Mouse (Mus musculus): ENCODE data around the gene B130006D01Rik. TPM values are rescaled to one million over a fixed set of nuclear protein-coding genes. Genes with fewer than 3 reads are reported as not detected.

The B130006D01Rik gene
- polyA plus RNA-seq (2012; rRNA removed), result 0.15 and 0.19 TPM in 2 replicates

GRCm38 (mm10) chr11:95723287-95723686 lies at the start of gene B130006D01Rik:
B130006D01Rik (plus strand) TSS chr11:95723587.
- no peak for DNase-seq (ENCODE audit: low spot score)

DNA sequence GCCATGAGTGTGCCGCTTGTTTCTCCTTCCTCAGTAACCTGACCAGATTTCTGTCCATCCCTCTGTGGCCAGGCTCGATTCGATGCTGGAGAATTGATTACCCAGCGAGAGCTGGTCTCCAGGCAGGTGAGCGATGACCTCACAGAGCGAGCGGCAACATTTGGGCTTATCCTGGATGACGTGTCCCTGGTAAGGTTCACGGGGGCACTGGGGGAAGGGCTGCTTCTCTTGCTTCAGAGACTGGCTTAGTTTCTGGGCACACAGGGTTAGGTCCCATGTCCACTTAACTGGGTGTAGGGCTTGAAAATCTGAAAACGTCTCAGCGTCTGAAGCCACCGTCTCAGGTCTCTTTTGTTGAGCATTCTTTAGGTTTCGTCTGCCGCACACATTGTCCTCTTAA lies 47.9 kb upstream of the B130006D01Rik start:
- DNase-seq (ENCODE audit: low spot score), result no peak

DNA sequence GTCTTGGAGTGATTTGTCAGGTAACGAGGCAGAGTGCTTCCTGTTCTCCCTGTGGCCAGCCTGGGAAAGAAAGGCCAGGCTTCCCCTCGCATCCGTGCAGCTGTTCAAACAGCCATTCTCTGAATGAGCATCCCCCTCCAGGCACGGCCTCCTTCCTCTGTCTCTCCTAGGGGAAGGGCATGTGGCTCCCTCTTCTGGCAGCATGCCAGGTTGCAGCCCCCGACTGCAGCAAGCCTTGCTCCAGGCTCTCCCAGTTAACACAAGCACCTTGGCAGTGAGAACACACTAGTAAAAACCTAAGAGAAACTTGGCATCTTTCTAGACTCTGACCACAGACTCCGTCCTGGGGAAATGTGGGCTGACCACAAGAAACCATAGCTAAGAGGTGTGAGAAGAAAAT lies 47.1 kb upstream of the B130006D01Rik start:
- DNase-seq (ENCODE audit: low spot score), result peak; percentile 38

DNA sequence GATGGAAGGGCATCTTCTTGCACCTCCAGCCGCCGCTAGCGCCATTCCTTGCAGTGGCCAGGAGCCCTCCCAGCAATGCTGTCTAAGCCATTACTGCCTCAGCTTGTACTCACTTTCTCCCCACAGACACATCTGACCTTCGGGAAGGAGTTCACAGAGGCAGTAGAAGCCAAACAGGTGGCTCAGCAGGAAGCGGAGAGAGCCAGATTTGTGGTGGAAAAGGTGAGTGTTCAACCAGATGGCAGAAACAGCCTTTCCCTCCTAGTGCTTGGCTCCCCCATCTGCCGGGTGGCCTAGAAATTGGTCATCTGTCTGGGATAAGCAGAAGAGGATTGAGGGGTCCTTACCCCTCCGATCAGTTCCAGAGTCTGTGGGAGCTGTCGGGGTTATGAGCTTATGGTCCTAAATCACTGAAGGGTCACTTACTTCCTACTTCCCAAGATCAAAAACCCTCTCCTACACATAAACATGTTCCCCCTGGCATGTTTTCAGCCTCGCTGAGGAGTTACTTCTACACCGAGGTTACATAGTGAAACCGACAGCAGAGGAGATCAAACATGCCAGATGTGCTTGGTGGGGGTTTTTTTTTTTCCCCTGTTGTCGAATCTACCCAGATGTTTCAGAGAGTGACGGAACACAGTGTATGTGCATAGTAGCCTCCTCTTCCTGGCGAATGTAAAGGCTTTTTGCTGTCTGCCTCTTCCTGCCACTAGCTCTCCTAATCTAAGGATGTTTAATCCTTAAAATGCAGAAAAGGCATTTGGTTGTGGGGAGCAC lies 45.3 kb upstream of the B130006D01Rik start:
- no peak for DNase-seq (ENCODE audit: low spot score)

DNA sequence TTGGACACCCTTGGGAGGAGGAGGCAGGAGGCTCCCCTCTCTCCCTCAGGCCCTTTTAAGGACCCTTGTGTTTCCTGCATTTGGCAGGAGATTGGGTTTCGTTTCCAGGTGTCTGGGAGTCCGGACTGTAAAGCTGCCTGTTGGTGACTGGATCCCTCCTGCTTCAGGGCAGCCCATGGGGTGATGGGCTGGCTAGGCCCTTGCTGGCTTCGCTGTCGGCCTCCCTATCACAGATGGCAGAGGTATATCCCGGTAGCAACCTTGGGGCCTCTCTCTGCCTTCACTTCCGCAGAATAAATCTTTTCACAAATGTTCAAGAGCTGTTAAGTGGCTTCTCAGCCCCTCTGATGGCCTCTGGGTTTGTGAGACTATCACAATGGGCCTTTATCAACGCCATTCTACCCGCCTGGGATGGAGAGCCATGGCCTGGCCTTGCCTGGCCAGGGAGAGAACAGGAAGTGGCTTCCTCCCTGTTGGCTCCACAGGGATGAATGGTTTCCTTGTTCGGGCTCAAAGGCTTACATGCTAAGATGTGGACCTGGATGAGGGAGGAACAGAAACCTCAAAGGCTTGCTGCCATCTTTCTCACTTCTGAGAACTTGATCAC lies 41.3 kb upstream of the B130006D01Rik start:
- no peak for DNase-seq (ENCODE audit: low spot score)

- no peak for DNase-seq (ENCODE audit: low spot score)
Observed at GRCm38 (mm10) chr11:95682946-95683345, 40.4 kb upstream of the B130006D01Rik start.

DNA sequence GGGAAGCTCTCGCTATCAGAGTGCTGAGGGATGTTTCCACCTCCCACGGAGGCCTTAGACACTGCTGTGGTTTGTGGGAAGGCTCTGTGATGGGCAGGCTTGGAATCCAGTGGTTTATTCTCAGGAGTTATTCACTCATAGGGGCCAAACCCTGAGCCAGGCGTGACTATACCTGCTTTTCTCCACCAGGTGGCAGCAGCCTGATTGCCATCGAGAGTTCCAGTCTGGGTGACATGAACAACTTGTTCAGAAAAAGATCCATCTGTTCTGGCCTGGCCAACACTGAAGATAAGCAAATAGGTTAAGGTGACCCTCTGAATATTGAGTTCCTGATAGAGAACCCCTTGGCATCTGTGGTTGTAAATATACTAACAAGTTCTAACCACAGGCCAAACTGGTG lies 37.4 kb upstream of the B130006D01Rik start:
- DNase-seq (ENCODE audit: low spot score), result no peak

- DNase-seq (ENCODE audit: low spot score), result no peak
Observed at GRCm38 (mm10) chr11:95687084-95687656, 36.2 kb upstream of the B130006D01Rik start.

DNA sequence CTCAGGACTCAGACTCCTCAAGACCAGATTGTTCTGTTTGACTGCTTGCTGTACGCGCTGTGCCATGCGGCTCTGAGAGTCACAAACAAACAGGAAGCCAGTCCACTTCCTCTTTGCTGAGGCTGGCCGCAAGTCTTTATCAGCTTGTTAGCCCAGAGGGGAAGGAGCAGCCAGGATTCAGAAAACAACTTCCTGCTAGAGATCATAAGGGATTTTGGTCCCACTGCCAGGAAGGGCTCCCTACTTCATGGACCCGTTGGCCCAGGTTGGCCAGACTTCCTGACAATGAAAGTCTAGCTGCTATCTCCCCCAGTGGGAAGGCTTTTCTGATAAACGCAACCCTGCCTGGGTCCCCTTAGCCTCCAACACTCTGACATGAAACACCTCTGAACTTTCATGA lies 34.9 kb upstream of the B130006D01Rik start:
- DNase-seq (ENCODE audit: low spot score), result no peak

DNA sequence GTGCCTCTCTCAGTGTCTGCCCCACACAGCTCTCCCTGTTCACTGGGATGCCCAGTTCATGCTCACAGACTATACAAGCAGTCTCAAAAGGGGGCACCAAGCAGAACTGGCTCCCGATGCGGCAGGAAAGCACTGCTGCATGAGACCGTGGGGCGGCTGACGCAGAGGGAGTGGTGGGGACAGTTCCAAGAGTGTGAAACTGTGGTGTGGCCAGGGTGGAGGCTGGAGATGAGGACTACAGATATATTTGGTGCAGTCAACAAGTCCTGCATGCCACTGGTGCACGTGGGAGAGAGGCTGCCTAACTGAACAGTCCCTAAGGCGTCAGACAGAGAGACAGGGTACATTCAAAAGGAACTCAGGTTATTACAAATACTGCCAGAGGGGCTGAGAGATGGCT lies 34.4 kb upstream of the B130006D01Rik start:
- no peak for DNase-seq (ENCODE audit: low spot score)

GRCm38 (mm10) chr11:95689544-95689943 lies 33.8 kb upstream of the B130006D01Rik start:
- no peak for DNase-seq (ENCODE audit: low spot score)

DNA sequence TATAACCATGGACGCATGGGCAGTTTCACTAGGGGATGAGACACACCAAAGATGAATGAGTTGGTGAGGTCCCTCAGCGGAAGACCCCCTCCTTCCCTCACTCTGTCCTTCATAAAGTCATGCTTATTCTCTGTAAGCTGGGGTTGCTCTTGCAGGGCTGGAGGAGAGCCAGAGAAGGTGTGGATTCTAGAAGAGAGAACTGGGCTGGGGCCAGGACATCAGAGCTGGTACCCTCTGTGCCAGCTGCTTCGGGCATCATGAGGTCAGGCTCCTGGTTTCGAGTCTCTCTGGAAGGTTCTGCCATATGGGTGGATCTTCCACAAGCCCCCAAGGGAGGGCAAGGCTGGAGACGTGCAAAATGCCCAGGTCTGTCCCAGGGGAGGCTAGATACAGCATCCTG lies 24.8 kb upstream of the B130006D01Rik start:
- no peak for DNase-seq (ENCODE audit: low spot score)

GRCm38 (mm10) chr11:95700778-95701739 lies 22.3 kb upstream of the B130006D01Rik start:
- DNase-seq (ENCODE audit: low spot score), result no peak

DNA sequence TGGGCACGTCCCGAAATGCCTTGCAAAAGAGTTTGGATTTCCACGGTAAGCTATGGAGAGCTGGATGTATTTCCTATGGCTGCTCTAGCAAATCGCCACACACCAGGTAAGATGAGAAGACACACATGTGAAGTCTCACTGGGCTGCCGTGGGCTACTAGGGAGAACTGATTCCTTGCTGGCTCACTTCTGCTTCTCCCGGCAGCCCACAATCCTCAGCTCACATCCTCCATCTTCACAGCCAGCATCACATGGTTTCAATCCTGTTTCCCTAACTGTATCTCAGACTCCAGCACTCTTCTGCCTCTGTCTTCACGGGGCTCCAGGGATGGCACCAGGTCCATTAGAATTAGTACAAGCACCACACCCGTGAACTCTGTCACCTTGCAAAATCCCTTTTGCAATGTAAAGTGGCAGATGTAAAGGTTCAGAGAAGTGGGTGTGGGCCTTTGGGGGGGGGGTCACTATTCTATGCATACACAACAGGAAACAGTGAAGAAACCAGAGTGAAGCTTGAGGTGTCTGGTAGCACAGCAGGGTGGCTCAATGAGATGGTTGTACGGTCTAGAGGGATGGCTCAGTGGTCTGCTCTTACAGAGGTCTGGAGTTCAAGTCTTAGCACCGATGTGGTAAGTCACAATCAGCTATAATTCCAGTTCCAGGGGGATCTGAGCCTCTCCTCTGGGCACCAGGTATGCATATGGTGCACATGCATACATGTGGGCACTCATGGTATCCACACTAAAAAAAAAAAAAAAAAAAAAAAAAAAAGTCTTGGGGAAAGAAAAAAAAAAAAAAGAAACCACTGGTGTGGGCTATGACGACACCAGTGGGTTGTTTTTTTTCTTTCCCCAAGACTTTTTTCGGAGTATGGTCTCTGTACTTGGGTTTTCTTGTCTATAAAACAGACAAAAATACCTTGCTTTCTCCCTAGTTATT lies 19.1 kb upstream of the B130006D01Rik start:
- no peak for DNase-seq (ENCODE audit: low spot score)

DNA sequence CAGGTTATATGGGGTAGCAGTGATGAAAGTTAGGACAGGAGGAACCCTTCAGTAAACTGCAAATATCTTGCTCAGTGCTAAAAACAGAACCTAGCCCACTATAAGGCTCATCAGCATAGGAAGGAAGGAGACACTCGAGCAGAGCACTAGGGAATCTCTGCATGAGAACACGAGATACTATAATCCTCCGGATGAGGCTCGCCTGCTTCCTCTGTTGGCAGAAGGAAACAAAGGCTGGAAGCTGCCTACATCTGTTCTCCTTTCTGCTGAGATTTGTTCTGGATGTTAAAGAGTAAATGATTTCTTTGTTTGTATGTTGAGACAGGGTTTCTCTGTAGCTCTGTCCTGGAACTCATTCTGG lies 18.4 kb upstream of the B130006D01Rik start:
- DNase-seq (ENCODE audit: low spot score), result no peak

DNA sequence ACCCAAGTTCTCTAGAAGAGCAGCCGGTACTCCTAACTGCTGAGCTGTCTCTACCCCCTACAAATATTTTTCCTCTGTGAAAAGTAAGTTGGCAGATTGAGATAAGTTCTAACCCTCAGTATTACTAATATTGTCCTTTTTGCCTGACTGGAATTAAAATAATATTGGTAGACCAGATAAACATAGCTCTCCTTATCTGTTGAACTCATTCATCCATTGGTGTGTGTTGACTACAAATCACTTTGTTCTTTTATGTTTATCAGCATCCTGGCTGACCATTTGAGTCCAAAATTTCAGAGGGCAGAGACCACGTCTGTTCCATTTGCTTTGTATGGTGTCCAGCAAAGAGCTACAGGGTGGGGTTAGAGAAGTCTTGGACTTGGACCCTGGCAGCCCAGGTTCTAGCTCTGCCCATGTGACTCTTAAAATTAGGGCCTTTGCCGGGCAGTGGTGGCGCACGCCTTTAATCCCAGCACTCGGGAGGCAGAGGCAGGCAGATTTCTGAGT lies 13.8 kb upstream of the B130006D01Rik start:
- no peak for DNase-seq (ENCODE audit: low spot score)

DNA sequence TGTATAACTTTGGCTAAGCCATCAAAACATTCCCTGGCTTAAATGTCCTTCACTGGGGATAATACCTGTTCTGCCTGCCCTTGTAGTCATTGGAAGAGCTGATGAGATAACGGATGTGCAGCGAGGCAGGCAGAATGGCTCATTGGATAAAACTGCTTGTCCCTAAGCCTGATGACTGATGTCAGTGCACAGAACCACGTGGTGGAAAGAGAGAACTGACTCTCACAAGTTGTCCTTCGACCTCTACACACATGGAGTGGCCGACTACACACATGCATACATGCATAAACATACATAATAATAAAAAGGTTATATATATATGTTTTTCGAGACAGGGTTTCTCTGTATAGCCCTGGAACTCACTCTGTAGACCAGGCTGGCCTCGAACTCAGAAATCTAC lies 12.9 kb upstream of the B130006D01Rik start:
- DNase-seq (ENCODE audit: low spot score), result no peak

DNA sequence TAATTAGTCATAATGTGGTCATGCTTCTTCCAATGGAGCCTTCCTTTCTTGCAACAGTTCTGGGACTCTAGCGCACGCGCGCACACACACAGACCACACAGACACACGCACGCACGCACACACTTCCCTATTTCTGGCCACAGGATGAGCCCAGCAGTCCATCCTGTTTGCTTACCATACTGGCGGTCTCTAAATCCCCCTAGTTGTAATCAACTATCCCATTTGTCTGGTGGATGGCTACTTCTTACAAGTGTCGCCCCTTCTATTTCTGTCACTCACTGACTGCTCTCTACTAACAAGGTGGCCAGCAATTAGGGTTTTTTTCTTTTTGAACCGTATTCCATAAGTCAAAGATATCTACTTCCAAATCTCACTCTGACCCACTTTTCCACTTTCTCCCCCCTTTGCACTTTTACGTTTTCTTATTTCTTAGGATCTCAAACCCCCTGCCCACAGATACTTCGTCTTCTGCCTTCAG lies 11.3 kb upstream of the B130006D01Rik start:
- DNase-seq (ENCODE audit: low spot score), result no peak

DNA sequence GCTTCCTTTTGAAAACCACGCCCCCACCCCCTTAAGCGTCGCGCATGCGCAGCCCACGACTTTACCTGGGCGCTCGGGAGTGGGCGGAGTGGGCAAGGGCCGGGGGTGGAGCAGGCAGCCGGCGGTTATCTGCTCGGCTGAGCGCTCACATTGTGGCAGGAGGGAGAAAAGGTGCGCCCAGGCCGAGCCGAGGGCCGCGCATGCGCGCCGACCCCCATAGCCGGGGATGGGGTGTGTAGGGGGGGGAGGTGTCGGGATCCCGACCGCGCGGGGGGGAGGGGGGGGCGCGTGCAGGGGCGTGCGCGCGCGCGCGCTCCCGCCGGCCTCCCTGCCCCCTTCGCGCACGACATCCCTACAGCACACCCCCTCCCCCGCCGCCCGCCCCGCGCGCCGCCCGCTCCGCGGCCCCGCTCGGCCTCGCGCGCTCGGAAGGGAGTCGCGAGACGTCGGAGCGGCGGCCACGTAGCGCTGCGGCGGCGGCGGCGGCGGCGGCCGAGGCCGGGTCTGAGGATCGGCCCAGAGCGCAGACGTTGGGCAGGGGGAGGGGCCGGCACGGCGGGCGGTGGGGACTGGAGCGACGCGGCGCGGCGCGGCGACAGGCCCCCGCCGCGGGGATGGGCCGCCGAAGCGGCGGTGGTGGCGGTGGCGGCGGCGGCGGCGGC lies 10.7 kb upstream of the B130006D01Rik start, which contains the start of gene Zfp652:
Gene Zfp652, plus strand, starts transcription at position 111 of the 662 bp plus-strand sequence.
- peak; percentile 84 for DNase-seq (ENCODE audit: low spot score)
